Mouse (Mus musculus): Measurements from ENCODE around the gene Afap1.

The Afap1 gene

DNA sequence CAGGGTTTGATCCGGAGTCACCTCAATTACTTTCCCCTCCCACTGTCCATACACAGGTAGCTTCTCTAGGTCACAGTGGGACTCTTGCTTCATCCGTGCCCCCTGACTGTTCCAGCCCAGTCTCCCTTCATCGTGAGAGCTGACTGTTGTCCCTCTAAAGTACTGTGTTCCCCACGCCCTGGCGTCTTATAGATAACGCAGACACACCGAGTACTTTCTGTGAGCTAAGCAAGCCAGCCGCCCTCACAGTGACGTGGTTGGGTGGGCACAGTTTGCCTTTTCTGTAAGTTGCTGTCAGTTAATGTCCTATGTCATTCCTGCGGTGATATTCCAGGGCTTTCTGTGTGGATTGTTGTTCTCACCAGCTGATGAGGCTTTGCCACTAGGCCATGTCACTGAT is 39.9 kb downstream of the Afap1 start:
- DNase-seq (ENCODE audit: low spot score in 2 of 2): no peak

- no peak for DNase-seq (ENCODE audit: low spot score in 2 of 2)
Observed at GRCm38 (mm10) chr5:35935939-35936338, 42.8 kb downstream of the Afap1 start.

- no peak for DNase-seq (ENCODE audit: low spot score in 2 of 2)
Observed at GRCm38 (mm10) chr5:35938249-35939223, 45.4 kb downstream of the Afap1 start.

DNA sequence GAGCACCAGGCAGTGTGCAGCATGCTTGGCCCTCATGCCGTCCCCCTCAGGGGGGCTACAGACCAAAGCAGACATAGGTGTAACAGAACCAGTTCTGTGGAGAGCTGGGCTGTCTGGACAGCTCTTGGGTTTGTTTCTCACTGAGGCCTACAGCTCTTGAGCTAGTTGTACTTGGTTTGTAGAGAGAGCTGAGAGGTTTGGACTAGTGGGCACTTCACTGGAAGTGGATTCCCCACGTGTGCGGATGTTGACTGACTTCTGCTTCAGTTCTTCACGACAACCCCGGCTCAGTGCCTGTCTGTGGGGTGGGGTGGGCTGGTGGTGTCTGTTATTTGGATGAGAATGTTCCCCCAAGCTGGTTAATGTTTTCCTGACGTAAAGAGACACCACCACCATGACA is 46.8 kb downstream of the Afap1 start:
- DNase-seq (ENCODE audit: low spot score in 2 of 2): no peak

- DNase-seq (ENCODE audit: low spot score in 2 of 2): no peak
Observed at GRCm38 (mm10) chr5:35943541-35943940, 50.4 kb downstream of the Afap1 start.

GRCm38 (mm10) chr5:35946841-35947240 is 53.7 kb downstream of the Afap1 start:
- no peak for DNase-seq (ENCODE audit: low spot score in 2 of 2)

DNA sequence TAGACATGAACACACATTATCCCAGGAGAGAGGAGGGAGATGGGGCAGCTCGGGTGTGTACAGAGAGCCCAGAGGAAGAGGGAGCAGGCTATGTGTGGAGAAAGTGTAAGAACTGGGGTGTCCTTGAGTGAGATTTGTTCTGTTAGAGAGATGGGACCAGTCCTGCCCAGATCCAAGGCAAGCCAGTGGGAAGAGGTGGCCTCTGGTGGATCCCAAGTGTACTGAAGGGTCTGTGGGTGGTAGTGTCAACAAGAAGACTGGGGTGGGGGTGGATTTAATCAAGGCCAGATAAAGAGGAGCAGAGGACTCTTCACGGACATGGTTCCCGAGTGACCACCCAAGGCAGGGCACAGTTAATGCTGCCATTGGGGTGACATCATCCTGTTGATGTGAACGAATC is 54.3 kb downstream of the Afap1 start:
- DNase-seq (ENCODE audit: low spot score in 2 of 2): no peak

DNA sequence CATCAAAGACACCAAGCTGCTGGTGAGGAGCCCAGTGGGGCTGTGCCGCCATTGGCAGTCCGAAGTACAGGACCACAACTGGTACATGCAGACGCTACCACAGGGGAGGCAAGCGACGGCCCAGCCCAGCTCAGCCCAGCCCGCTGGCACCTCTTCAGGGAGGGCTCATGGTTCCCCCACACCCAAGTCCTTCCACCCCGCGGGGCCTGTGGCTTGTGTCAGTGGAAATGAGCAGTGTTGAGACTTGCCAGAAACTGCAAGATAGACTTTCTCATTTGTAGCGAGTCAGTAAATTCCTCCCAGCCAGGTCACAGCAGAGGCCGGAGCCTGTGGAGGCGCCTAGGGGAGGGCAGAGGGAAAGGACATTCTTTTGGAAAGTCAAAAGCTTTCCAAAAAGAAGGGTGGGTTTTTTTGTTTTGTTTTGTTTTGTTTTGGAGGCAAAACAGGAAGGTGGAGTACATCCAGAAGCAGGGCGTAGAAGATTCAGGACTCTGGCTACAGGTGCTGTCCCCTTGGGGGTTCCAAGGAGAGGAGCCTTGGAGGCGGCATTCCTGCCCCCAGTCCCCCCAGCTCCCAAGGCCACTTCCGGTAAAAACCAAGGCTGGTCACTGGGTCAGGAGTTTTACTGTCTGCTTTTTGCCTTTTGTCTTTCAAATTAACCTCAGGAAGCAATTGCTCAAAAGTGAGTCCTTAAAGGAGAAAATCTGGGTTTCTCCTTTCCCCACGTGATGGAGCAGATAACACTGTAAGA is 55.3 kb downstream of the Afap1 start:
- no peak for DNase-seq (ENCODE audit: low spot score in 2 of 2)

DNA sequence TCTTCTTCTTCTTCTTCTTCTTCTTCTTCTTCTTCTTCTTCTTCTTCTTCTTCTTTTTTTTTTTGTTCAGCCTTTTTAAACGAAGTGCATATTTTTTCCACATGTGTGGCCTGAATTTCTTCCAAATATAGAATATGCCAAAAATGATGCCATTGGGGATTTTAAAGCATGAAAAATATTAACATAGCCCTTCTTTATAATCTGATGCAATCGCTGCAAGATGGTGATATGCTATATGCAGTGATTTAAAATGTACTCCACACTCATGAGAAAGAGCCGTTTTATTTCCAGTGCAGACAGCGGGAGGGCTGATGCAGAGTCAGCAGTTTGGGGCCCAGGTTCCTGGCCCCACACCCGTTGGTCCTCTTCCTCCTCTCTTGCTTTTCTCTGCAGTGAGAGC is 55.9 kb downstream of the Afap1 start:
- no peak for DNase-seq (ENCODE audit: low spot score in 2 of 2)

GRCm38 (mm10) chr5:35950504-35950903 is 57.4 kb downstream of the Afap1 start:
- DNase-seq (ENCODE audit: low spot score in 2 of 2): no peak

DNA sequence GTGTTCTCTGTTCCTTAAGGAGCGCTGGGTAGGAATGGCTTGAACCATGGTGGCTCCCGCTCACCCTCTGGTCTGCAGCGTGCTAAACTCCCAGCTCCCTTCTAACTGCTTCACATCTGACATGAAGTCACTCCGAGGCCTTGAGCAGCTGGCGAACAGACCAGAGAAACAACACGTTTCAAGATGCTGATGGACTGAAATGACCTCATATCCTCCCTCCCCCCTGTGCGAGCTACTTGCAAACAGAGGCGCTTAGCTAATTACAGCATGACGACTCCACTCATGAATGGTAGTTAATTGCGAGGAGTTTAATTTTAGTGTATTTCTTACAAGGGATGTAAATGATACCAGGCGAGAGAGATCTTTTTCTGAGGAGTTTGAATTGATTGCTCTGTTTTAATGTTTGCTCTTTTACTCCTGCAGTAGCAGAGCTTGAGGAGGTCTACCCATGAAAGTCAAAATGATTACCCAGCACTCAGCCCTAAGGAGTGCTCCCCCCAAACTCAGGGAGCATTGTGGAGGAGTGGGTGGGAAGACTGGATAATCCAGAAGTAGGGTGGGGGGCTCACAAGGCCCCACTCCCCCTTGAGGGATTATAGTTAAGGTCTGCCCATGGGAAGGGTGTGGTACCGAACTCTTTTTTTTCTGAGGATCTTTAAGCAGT is 61.1 kb downstream of the Afap1 start:
- no peak for DNase-seq (ENCODE audit: low spot score in 2 of 2)

GRCm38 (mm10) chr5:35956268-35956667 is 63.1 kb downstream of the Afap1 start:
- no peak for DNase-seq (ENCODE audit: low spot score in 2 of 2)

DNA sequence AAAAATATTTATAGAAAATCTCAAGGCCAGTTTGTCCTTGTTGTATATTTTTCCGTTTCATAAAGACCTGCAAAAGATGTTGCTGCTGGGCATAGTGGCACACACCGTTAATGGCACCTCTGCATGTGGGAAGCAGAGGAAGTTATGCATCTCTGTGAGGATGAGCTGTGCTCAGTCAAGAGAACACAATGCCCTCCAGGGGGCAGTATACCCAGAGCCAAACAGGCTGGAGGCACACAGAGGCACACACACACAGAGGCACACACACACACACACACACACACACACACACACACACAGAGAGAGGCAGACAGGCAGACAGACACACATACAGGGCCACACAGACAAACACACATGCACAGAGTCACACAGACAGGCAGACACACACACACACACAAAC is 65.6 kb downstream of the Afap1 start:
- no peak for DNase-seq (ENCODE audit: low spot score in 2 of 2)

DNA sequence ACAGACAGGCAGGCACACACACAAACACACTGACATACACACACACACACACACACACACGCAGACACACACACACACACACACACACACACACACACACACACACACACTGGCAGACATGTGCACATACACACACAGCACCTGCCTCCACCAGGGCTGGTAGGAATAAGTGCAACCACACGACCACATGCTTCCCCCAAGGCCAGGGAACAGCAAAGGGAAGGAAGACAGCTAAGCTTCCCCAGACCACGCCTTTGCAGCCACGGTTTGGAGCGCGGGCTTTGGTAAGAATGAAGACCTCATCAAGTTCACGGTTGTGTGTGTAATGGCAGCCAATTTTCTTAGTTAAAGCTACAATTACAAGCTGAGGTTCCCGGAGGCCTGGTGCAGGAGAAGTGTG is 67.0 kb downstream of the Afap1 start:
- DNase-seq (ENCODE audit: low spot score in 2 of 2): no peak

DNA sequence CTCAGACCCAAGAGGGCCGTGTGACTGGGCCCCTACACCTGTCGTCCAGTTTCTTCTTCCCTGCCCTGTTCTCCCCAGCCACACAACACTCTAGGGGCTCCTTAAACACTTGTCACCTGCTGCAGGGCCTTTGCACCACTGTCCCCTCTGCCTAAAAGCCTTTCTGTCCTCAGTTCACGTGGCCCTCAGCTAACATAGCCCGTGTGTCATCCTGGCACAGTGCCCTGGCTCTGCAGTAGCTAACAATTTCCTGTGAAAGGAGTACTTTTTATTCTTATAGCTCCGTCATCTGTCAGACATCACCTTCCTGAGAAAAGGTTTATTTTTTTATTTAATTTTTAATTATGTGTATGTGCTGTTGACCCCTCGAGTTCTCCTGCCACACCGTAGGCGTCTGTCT is 68.2 kb downstream of the Afap1 start:
- DNase-seq (ENCODE audit: low spot score in 2 of 2): no peak

DNA sequence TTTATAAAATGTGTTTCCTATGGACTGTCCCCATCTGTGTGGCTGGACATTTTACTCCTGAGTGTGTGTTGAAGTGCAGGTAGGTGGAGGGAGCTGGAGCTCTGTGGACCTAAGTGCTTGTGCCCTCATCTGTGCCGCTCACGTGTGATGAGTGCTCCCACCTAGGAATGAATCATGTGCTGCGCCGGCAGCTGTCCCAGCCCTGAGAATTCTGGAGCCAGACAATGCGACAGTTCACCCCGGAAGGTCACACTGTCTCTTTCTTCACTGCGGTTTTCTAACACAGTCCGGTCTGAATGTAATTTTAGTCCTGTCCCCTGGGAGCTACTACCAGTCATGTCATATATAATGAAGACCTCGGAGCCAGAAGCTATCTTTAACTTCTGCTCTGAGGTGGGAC is 70.5 kb downstream of the Afap1 start:
- DNase-seq (ENCODE audit: low spot score in 2 of 2): no peak

GRCm38 (mm10) chr5:35965036-35965435 is 71.9 kb downstream of the Afap1 start:
- no peak for DNase-seq (ENCODE audit: low spot score in 2 of 2)

DNA sequence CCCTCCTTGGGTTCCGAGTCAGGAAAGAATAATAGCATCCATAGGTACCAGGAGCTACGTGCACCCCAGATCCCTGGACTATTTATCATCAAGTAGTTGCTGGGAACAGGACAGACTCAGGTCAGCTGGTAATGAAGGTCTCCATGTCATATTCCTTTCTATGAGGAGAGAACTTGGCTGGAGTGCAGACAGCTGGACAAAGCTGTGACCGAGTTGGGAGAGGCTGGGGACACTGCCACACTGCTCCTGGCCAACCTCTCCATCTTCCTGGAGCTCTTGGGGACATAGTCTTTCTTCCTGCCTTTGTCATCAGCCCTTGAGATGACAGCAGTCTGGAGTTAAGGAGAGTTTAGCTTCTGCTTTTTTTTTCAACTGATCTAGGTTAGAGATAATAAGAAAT is 76.7 kb downstream of the Afap1 start:
- DNase-seq (ENCODE audit: low spot score in 2 of 2): no peak

DNA sequence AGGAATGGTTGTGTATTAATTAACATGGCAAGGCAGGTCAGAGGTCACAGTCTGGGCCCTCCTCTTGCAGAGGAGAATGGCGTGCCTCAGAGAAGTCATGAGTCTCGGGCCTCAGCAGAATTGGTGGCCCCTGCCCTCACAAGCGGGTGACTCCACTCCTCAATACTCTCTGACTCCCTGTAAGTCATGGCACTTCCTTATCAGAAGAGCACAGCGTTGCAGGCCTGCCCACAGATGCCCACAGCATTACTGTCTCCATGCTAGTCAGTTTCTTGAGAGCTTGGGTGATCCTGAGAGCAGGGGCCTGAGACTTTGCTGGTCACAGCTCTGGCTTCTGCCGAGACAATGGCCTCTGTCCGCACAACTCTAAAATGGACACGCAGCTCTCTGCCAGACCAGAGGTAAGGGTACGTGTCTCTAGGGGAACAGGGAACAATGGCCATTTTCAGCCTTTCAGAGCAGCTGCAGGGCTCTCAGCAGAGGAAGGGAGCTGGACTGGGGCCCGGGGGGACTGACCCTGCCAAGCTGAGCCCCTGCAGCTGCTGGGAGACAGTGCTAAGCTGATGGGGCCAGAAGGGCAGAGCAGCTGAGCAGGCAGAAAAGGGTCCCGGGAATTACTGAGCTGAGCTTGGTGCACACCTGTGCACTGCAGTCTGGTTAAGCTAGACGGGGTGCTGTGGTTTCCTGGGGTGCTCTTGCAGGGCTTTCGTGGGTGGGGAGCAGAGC is 77.4 kb downstream of the Afap1 start:
- DNase-seq (ENCODE audit: low spot score in 2 of 2): peak in 1 of 2 experiments; percentile 23

DNA sequence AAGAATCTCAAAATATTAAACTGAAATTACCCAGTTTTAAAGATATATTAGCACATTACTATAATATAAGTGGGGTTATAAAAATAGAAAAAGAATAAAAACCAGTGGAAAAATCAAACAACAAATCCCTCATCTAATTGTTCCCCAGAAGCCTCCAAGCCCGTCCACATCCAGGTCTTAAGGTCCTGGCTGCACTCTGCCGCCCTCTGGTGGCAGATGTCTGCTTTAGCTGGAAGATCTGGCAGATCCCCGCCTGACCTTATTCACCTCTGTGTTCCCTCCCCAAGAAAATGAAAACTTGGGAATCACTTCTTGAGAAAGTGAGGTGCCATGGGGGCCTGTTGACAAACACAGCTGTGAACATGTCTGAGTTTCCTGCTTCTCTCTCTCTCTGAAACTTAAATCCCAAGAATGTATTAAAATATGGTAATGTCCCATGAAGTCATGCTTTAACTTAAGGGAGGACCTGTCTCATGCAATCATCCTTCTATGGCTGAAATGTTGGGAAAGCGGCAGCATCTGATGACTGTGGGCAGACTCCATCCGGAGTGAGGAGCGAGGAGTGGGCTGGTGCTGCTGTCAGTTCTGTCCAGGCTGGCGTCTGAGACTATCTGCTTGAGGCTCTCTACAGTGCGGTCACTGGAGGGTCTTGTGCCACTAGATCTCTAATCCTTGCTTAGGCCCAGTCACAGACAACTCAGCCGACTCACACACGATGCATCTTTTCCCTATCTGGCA is 78.9 kb downstream of the Afap1 start:
- peak; percentile 21 to 76 for DNase-seq (ENCODE audit: low spot score in 2 of 2)

DNA sequence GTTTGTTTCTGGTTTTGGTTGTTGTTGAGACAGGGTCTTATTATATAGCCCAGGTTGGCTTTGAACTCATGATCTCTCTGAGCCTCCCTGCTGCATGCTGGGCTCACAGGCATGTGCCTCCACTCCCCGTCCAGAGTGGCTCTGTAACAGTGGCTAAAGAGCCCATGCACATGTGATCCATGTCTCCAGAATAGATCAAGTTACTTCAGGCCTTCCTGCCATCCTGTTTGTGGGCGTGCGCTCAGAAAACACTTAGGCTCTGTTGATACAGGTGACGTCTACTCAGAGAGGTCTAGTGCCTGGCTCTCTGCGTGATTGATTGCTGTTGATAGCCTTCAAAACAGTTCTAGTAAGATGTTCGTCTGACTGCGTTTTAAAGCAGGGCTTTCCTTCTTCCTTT is 79.6 kb downstream of the Afap1 start:
- no peak for DNase-seq (ENCODE audit: low spot score in 2 of 2)

Measured in spleen, postnatal 10 days (tissue).